Mouse (Mus musculus) right cerebral cortex, adult 18-20 months (tissue): ENCODE measurements around the gene Dpp7.

Experiments used
- DNase-seq: peaks from one replicate; pipeline ENCODE4 v3.0.0; 2022; ENCODE audit warnings: mixed read lengths

Gene Dpp7

DNA sequence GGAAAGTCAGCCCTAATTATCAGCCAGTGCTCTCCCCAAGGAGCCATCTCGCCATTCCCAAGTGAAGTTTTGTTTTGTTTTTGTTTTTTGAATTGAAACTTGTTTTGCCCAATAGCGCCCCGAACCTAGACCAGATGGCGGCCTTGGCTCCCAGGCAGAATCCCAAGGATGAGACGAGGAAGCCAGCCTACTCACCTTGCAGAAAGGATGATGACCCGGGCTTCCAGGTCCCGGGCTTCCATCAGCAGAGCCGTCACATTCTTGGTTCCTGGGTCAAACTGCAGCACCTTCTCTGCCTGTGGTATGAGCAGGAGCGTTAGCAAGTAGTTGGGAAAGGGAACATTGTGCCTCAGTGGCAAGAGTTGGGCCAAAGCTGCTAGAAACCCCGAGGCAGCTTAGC, 46.0 kb downstream of the Dpp7 start:
- no peak for DNase-seq

DNA sequence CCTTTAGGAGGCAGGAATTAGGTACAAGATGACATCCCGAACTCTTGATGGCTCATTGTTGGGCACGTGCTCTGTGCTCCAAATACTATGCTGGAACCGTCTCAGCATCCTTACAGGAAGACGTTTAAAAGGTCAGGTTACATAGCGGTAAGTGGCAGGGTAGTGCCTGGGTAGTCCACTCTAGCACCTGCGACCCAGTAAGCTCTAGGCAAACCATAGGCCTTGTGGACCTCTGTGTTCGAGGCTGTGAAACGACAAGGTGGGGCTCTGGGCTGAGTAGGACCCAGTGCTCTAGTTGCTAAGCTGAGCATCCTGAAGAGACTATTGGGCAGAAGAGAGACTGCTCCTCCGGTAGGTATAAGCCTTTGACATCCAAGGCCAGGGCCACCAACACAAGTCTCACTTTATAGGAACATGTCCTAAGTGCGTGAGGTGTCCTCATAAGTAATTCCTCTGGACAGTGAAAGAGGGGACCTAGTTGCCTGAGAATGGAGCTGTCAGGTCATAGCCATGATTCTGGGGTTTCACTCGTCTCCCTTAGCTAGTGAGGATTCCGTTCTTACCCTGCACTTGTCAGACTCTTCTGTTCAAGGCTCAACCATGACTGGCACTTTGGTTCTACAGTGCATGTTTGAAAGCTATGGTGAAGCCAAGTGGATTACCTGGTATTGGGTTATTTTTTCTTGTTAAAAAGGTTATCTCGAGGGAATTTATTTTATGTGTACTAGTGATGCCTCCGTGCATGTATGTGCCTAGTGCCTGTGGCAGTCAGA, 50.4 kb downstream of the Dpp7 start:
- no peak for DNase-seq

DNA sequence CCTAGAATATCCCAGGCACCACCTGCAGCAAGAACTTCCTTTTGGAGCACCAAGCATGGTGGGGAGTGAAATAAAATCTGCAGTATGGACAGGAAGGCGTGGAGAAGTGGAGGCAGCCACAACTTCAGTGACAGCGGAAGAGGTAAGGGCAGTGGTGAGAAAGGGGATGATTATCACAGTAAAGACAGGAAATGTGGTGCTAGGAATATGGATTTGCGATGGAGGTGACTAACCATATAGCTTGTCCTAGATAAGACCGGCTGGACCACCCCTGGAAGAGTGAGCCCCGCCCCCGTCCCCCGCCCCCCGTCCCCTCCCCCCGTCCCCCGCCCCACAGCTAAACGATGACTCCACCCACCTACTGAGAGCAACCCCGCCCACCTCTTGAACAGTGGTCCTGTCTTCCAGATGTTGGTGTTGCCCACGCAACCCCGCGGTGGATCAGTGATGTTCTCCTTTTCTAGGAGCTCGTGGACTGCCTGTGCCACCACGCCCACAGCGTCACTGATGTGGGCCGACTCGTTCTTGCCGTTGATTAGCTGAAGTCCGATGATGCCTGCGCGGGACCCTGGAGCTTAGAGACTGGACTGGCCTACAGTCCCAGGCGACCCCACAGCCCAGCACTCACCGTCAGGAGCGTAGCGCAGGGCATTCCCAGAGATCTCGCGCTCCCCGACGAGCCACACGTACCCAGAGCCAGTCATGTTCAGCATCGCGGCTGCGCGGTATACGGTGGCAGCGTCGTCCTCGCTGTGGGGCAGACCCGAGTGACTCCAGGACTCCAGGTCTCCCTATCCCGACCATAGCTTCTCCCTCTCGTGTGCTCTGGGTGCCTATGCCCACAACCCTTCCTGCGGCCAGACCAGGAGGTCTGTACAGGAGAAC, 51.3 kb downstream of the Dpp7 start:
- no peak for DNase-seq

DNA sequence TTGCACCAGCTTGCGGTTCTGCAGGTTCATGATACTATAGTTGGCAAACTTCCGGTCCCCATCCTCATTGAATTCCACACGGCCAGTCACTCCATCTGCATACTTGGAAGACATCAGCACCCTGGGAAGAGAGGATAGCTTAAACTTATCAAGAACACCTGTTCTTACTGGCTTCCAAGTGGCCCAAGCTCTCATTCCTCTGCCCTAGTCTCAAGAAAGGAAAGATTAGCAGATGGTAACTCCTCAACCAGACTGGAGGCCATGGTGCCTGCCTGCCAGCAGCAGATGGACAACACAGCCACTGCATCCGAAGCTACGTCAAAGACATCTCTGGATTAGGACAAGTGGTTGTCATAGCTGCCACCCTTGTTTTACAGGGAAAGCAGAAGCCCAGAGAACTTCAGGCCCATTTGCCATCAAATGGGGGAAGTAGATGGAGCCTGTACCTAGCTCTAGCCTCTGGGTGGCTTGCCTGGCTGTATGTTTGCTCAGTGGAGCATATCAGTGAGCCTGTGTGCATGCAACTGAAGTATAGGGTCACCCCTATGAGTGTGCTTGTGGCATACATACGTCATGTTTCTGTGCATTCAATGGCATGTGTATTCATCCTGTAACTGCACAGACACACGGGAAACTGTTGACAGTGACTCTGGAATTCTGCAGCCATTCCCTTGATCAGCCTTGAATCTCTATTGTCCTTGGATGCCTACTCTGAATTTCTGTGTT, 52.1 kb downstream of the Dpp7 start:
- DNase-seq: no peak

DNA sequence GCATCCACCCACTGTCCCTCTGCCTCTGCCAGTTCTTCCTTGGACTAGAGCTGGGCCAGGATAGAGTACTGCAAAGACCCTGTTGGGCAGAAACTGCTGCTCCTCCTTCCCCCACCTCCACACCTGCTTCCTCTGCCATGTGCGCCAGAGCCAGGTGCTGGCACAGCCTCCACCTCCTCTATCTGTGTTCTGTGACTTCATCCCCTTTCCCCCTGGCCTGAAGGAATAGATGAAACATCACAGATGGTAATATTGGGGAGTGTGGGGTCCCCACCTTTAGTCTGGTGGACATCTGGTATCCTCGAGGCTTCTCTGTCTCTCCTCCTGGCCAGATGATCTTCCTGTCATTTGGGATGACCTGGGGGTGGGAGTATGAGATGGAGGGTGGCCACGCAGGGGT, 52.7 kb downstream of the Dpp7 start:
- no peak for DNase-seq
